Mouse (Mus musculus) cerebellum, adult 2 months (tissue): ENCODE measurements around the gene Haao.

Experiments
- CTCF ChIP-seq: fragments of 200-500 bp; IDR thresholded peaks from 2 replicates; pipeline ENCODE4 v1.5.1; 2011; ENCODE audit warnings: low read depth, mild to moderate bottlenecking, control low read depth, low read length, moderate library complexity, borderline replicate concordance; ENCODE audit not compliant: insufficient read depth
- POLR2A ChIP-seq: fragments of 200-500 bp; IDR thresholded peaks from 2 replicates; pipeline ENCODE4 v1.6.1; 2011; ENCODE audit warnings: low read length, control low read depth, borderline replicate concordance; ENCODE audit not compliant: insufficient read depth

DNA sequence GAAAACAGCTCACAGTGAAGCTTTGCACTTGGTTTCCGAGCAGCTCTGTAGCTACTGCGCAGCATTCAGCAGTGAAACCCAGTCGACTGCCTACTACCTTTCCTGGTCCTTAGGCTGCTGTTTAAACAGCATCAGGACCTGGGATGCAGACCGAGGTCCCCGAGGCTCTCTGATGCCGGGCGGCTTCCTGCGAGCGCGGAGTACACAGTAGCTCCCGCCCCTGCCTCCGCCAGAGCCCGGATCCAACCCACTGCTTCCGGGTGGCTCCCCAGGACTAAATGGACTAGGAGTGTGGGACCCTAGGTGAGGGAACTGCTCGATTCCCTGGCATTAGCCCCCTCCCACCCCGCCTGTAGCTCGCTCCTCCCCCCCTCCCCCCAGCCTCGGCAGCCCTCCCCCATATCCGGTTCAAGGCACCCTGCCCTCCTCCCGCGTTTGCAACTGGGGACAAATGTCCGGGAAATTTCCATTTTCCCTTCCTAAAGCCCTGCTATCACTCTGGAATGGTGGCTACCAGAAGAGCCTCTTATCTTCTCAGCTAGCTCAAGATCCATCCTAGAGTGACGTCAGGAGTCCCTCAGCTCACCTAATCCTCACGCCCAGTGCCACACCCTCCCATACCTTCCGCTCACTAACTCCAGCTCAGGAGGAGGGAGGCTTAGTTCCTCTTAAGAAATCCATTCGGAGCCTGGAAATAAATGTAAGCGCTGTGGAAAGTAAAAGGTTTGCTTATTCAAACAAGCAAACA lies 14.5 kb upstream of the Haao start:
- no peak for TF ChIP-seq CTCF
- peak; percentile 27; the same call in 1 of the 2 replicates for TF ChIP-seq POLR2A
